Mouse (Mus musculus) adrenal gland, postnatal 4 days (tissue): ENCODE data around the gene N4bp1. TPM values are rescaled to one million over a fixed set of nuclear protein-coding genes. Genes with fewer than 3 reads are reported as not detected.

Experiments used
- DNase-seq, 2 experiments: peaks; one replicate each; pipeline ENCODE4 v3.0.0; 2021 to 2022; ENCODE audit warnings: low spot score in 2 of 2, mixed read lengths in 2 of 2
- total RNA-seq, 2 experiments: library from RNA; stranded (reverse); gene quantifications; 2 replicates each; pipeline ENCODE4 v1.2.3; 2021

N4bp1 gene
- total RNA-seq, 2 experiments from 2014 or later, result 37.1 to 37.4 TPM

DNA sequence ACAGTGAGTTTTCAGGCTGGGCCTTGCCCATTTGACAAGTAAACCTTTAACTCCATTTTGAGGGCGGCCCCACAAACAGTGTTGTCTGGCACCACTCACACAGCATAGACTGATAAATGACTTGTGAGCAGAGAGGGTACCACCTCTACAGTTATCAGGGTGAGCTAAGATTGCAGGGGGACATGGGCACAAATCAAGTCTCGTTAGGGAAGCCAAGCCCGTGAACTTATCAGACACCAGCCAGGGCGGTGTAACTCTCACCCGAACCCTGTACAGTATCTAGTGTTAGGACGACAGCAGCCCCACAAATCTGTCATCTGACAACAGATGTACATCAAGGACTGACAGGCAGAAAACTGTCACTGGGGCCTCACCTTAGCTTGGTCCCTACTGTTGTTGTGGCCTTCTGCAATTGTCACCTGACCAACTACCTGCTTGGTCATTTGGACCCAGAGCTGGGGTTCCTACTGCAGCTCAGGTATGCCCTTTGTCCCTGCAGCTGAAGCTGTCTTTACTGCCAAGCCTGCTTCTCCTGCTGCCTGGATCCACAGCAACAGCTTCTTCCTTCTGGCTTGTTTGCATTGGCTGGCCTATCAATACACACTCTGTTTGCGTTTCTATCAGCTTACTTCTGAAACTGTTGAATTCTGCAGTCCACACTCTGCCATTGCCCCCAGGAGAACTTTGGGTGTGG lies 12.8 kb upstream of the N4bp1 start:
- DNase-seq, result no peak

DNA sequence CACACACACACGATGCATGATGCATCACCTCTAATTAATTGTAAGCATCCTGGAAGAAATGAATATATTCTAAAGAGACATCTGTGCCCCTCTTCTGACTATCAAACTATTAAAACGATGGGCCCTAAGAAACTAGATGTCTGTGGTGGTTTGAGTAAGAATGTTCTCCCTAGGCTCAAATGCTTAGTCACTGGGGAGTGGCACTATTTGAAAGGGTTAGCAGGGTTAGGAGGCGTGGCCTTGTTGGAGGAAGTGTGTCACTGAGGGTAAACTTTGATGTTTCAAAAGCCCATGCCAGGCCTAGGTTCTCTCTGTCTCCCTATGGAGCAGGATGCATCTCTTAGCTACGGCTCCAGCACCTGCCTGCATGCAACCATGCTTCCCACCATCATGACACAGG lies 10.3 kb upstream of the N4bp1 start:
- DNase-seq, result no peak

DNA sequence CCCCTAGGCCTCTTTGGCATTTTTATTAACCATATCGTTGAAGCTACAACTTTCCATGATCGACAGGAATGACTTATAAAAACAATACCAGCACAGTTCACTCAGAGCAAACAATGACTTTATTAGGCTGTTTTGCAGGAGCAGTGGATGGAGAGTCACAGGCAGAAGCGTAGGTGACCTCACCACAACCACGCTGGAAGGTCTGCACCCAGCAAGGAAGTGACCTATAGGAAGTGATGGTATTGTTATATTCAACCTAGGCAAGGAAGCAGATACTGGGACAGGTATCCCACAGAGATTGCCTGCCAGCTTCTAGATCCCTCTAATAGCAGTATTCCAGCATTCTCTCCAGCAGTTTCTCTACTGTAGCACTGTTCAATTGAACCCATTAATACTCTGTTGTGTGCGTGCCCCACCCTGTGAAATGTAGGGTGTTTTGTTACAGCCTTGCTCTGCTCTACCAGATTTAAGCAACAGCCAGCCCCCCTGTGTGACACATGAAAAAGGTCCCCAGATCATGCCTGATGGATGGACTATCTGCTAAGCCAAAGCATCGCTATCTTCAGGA lies 9.2 kb upstream of the N4bp1 start:
- no peak for DNase-seq

DNA sequence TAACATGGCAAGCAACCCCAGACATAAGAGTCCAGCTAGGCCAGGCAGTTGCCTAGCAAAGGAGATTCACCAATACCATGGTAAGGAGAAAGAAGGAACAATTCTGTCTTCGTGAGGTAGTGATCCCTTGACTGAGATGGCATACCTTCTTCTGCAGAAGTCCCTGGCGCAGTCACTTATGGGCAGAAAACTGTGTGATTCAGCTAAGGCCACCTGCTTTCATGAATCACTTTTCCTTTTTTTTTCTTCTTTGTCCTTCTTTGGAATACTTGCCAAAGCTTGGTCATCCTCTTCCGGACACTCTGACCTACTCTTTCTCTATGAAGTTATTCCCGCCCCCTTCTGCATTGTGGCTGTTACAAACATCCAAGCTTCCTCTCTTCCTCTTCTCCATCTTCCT lies 8.5 kb upstream of the N4bp1 start:
- no peak for DNase-seq

DNA sequence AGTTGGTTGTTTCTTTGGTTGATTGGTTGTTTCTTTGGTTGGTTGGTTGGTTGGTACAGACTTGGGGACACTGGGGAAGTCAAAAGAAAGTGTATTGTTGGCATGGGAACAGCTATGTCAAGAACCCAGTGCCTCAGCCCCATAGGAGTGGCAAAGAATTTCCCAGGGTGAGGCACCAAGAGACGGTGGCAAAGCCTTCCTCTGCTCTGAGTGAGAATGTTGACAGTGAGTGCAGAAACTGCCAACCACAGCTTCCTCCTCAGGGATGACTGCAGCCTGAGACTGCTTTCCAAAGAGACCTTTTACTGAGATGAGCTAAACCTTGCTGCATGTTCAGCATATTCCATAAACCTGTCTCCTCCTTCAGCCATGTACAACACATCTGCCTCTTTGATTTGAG lies 6.5 kb upstream of the N4bp1 start:
- no peak for DNase-seq

DNA sequence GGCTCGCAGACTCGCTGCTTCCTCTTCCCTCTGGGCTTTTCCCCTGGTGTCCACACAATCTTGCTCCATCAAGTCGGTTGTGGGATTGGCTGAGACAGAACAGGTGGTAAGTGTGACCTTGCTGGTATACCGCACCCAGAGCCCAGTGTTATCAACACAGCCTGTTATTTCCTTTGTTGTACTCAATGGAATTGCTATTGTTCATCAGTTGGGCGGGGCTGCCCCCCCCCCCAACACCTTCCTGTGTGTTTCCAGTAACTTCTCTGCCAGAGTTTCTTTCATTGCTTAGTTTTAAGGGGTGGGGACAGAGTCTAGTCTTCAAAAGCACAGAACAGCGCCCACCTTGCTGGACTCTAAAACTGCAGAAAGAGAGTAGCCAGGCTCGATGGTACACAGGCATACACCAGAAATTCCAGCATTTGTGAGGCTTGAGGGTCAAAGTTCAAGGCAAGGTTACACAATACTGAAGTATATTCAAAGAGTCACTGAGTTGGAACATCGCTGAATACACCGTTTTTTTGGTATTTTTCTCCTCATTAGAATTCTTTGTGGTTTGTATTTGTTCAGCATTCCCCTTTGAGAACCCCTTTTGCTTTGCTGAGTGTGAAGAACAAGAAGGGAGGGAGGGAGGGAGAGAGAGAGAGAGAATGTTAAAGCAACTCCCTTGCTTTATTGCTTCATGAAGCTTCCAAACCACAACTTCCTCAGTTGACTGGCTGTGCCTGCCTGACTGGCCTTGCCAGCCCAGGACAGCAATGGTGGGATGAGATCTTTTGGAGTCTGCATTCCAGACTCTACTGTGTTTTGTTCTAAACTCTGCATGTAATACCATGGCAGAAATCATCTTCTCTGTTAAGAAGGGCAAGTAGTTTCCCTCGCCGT lies 3.2 kb upstream of the N4bp1 start:
- DNase-seq, result no peak

DNA sequence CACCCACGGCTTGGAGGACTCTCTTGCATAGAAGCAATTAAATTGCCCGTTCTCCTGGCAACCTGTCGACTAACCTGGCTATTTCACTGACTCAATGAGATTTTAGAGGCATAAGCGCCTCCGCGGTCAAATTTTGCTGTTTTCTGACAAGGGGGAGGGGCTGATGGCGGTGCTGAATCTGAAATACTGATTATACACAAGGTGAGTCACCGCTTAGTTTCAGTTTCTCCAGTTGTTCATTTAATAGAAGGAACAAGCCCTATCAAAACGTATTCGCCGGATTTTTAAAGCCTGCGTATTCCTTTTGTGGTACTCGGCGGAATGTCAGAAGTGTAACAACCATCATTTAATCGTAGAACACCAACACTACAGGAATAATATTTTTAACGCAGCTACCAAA lies 991 bp downstream of the N4bp1 start:
- DNase-seq, result no peak

DNA sequence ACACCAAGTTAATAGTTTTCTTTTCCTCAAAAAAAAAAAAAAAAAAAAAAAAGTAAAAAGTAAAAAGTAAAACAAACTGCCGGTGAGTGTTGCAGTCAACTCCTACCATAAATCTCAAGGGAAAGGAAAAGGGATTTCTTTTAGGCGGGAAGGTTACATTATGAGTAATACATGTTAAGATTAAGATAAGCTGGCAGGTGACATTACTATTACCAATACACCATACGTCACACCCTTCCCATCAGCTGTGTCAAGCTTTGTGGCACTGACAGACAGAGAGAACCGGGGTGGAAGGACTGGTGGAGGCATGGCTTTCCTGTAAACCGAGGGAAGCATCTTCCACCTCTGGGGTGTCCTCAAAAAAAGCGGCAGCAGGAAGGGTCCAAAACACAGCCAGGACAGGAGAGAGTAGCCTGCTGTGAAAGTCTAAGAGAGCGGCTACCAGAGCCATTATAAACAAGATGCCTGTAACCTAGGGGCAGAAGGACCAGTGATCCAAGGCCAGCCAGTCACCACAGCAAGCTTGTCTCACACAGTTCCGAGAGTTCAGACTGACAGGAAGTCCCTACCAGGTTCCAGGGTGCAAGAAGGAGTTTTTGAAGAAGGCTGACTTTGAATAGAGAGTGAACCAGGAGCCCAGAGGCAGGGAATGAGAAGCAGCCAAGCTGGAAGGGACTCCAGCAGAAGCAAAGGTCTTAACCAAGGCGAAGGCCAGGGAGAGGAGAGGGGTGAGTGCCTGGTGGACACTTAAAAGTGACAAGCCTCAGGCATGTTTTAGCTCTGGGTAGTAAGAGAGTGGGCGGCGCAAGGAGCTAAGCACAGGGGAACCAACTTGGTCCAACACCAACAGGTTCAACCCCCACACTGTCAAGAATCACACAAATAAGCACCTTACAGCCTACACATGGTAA lies 2.2 kb downstream of the N4bp1 start:
- DNase-seq, result no peak

DNA sequence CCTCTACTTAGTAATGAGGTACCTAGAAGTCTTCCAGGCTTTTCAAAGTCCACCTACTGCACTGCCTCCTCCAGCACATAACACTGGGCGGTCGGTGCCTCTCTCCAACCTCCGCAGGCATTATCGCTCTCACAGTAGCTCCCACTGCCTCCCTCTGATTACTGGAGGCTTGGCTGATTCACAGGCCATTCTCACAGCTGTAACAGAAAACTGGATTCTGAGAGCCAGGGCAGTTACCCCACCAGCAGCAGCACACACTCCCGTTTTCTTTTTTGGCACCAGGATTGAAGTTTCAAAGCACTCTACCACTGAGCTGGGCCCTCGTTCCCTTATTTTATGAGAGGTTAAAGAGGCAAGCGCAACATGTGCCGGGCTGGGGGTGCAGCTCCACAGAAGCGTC lies 3.1 kb downstream of the N4bp1 start:
- DNase-seq, result no peak

DNA sequence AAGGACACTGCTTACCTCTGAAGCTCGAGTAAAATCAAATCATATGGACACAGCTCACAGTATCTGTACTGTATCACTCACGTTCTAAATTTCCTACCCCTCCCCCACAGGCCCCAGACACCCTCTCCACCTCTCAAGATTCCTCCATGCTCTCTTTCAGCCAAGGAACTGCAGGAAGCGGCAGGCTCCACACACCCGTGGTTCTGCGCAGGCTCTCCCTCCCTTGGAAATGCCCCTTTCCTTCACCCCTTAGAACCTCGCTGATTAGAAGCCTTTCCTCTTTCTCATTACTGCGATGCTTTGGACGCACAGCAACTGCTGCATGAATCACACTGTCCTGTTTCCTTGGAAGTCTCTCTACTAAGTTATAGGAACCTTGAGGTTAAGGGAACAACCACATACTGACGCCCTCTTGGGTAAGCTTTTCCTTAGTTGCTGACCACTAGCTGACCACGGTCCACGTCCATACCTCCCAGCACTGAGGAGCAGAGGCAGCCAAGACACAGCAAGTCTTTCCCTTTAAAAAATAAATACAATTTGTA lies 3.9 kb downstream of the N4bp1 start:
- no peak for DNase-seq

DNA sequence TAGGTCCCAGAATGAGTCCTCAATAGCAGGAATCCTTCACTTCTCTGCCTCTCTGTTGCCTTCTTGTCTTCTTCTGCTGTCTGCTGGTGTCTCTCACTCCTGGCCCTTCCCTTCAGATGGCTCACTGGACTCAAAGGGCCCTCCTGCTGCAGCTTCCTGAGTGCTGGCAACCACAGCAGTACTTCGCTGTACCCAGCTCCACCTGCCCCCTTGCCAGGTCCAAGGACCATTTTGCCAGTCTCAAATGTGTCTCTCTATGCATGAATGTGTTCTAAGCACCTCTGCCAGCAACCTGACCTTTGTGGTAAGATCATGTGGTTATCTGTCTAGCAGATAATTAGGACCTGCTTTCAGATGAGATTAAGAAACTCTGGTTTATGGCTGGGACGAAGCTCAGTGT lies 8.2 kb downstream of the N4bp1 start:
- no peak for DNase-seq

DNA sequence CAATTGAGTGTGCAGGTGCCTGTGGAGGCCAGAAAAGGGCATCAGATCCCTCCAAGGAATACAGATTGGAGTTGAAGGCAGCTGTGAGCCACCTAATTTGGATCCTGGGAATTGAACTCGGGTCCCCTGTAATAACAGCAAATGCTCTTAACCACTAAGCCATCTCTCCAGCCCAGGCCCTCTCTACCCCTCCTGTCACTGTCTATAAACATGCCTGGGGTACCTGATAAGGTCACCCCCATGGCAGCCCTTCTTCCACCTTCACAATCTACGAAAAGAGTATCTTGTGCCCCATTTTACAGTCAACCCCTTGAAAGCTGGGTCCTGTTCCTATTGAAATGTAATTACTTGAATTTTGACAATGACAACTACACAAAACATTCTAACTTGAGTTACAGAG lies 11.0 kb downstream of the N4bp1 start:
- DNase-seq, result no peak

DNA sequence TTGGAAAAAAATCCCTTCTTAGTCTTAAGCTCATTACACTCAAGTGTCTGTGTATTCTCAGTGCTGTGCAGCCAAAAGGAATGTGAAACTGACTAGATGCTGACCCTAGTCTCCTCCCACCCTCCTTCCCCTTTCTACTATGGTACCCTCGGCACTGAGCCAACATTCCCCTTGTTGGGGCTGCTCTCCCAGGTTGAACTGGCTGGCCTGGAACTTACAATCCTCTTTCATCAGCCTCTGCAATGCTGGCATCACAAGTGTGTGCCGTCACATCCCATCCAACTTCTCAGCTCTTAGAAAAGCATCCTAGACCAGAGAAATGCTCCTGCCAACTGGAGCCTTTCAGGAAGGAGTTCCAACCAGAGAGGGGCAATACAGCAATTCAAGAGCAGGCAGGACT lies 11.9 kb downstream of the N4bp1 start:
- DNase-seq, result no peak

DNA sequence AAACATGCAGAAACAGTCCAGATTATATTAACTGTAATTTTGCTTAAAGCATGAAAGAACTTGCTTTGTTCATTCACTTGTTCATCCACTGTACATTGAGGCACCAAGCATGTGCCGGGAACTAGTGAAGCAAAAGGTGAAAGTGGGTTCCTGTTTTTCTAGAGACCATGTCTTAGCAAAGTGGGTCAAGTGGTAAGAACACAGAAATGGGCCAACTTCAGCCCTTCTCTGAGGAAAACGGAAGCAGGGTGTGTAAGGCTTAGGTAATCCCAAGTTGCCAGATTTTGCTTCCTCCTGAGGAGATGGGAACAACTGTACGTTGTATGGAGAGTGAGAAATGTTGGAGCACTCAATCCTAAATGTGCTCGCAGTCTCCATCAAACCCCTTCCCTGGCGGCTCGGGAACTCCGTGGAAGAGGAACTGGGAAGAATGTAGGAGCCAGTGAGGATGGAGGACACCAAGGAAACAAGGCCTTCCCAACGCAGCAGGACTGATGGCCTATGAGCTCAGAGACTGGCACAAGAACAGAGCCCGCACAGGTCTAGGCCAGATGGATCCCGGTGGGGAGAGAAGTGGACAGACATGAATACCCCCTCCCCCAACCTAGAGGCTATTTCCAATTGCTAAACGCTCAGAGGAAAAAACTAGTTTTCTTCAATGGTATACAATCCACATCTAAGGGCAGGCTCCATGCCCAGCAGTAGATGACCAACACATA lies 12.8 kb downstream of the N4bp1 start:
- DNase-seq, result no peak

DNA sequence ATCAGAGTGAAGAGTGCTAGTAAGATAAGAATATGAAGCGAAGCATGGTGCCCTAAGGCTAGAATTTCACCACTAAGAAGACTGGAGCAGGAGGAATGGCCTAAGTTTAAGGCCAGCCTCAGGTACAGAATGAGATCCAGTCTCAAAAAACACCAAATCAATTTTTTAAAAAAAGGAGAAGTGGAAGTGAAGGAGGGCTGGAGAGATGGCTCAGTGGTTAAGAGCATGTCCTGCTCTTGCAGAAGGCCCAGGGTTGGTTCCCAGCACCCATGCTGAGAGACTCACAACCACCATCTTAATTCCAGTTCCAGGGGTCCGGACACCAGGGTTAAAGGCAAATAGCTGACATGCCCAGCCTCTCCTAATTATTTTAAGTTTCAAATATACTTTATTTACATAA lies 13.6 kb downstream of the N4bp1 start:
- no peak for DNase-seq

DNA sequence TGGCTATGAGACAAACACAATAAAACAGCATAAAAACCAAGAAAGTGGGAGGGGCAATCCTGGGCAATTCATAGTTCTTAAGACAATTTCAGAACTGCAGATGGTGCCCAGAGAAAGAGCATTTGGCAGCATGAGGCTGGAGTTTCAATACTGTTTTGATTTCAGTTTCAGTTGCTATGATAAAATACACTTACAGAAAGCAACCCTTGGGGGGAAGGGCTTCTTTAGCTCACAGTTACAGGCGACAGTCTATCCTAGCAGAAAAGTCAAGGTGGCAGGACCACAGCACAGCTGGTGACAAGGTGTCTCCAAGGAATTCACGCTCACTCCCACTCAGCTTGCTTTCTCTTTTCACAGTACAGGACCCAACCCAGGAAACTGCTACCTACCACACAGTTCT lies 14.3 kb downstream of the N4bp1 start:
- DNase-seq, result no peak

DNA sequence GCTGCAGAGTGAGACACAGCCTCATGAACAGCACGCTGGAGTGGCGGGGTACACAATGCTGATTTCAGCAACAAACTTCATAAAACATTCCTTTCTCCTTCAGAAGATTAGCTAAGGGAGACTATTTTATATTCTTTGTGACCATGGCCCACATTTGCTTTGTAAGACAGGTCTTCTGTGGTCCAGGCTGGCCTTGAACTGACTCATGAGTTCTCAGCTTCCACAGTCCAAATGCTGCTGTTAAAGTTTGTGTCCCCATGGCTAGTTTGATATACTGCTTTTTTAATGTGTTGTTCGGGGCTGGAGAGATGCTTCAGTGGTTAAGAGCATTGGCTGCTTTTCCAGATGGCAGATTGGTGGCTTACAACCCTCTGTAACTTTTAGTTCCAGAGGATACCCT lies 17.0 kb downstream of the N4bp1 start:
- DNase-seq, result no peak

DNA sequence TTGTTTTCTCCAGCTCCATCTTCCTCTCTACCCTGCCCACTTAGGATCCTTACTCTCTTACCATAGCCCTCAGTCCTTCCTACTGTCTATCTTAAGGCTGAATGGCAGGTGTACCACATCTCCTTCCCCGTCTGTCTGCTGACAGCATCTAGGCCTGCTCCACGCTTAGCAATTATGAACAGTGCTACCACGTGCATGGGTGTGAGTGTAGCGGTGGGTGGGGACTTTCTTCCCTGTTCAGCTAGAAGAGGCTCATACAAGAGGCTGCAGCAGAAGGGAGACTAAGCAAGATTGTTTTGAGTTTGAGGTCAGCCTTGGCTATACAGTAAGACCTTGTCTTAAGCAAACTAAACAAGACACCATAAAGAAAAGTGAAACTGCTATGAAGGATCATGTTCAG lies 20.3 kb downstream of the N4bp1 start:
- no peak for DNase-seq

DNA sequence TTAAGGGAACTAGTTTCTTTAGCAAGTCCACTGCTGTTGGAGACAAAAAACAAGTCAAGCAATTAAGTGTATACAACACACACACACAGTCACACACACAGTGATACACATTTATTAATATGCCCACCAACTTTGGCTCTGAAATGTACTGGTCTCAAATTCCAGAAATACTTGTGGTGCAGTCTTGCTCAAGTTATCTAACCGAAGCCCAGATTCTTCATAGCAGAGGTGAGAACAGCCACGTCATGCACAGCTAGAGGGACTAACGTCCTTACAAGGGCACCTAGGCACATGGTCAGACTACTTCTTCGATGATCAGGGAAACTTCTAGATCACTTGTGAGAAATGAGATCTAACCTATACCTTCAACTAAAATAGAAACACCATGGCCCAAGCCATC lies 22.2 kb downstream of the N4bp1 start:
- no peak for DNase-seq

DNA sequence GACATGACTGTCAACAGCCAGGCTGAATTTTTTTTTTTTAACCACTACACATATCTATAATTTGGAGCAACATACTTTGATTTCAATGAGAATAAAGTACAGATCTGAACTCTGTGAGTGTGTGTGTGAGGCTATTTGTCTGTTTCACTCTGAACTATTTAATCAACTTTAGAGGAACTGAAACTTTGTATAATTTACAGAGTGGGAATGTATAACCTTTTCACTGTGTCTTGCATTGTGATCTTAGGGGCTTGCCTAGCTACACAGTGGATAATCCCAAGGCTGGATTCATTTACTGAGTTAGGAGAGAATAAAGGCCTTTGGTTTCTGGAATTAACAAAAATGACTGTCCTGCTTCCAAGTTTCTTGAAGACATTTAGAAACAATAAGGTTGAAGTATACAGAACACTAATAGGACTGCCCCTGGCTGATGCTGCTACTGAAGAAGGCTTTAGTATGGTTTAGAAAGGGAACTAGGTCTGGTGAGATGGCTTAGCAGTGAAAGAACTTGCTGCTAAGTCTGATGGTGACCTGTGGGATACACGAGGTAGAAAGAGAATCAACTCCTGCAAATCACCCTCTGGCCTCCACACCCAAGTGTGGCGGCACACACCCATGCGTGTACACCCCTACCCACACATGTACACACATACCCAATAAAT lies 22.8 kb downstream of the N4bp1 start:
- no peak for DNase-seq
